Mouse (Mus musculus): ENCODE data around the gene Mpp1. TPM values are rescaled to one million over a fixed set of nuclear protein-coding genes. Genes with fewer than 3 reads are reported as not detected.

The Mpp1 gene
- total RNA-seq, 4 experiments from 2014 or later, result 37.3 to 40.7 (median 39.5) TPM

DNA sequence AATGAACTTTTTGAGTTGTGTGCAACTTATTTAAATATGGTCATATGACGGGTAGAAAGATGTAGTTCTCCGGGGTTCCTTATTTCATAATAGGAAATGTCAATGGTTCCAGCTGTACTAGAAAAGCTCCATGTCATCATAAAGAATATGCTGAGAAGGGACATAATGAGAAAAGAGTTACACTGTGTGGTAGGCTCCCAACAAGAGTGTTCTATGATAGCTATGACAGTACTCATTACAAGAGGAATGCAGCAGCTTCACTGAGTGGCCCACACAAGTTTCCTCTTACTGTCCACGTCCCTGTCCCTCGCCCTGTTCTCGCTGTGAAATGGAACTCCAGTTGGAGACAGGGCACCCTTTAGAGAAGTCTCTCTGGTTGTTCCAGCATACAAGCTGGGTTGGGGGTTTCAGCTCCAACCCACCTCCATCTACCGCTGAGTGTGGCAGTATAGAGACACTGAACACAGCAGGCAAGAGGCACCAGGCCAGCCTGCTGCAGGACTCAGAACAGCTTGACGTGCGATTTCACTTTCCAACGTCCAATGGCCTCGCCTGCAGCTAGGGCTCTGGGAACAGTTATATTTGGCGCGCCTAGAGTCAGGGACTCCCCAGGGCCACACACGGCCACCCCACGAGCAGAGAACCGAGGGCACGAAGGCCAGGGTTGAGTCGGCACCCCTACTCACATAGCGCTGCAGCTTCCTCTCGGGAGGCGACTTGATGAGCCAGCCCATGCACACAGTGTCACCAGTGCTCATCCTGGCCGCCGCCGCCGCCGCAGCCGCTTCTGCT, 46.6 kb downstream of the Mpp1 start:
- DNase-seq (ENCODE audit: low spot score in 2 of 2), result peak; percentile 6 to 9

- DNase-seq (ENCODE audit: low spot score in 2 of 2), result no peak
Measured at GRCm38 (mm10) chrX:75082351-75082750, 48.5 kb downstream of the Mpp1 start.

Other genes starting within 250 kb of the Mpp1 start
- gene Gab3, start 45.6 kb downstream of the Mpp1 start, total RNA-seq (2022), result 1 to 10 TPM; 1.8 to 4.1 (median 2.6) TPM
- gene Dkc1, start 35.2 kb downstream of the Mpp1 start, total RNA-seq (2022), result 10 to 100 TPM; 31.7 to 54.2 (median 38.0) TPM
- not detected for gene Smim9, start 32.8 kb upstream of the Mpp1 start, total RNA-seq (2022)

Data from left cerebral cortex, adult 8-10 months (tissue).